Mouse (Mus musculus) hindbrain, embryonic 15.5 days (tissue): ENCODE data around the gene Mip. TPM values are rescaled to one million over a fixed set of nuclear protein-coding genes. Genes with fewer than 3 reads are reported as not detected.
A peak's percentile ranks its signal among the peaks of the same experiment; 100 is the strongest.
"Not testable (repeated sequence)": the region's sequence is repeated elsewhere in the genome, so short reads cannot be mapped to it uniquely, and the experiment has no call there.

ENCODE experiments used
- ATAC-seq: fragments of 200-750 bp; cut with Nextera tagmentation; 2 replicates; pipeline ENCODE4 v1.8.0; 2017; ENCODE audit warnings: low read depth, moderate number of reproducible peaks, moderate TSS enrichment; ENCODE audit not compliant: low FRiP score
- H3K27ac ChIP-seq: fragments of 300-500 bp; sonication (generic); replicated peaks from 2 replicates; pipeline ENCODE4 v1.5.1; 2015; ENCODE audit warnings: mild to moderate bottlenecking, inconsistent platforms
- H3K27me3 ChIP-seq: fragments of 300-500 bp; sonication (generic); 2 replicates; pipeline ENCODE4 v1.6.1; 2015; ENCODE audit warnings: control low read depth, inconsistent platforms
- H3K36me3 ChIP-seq: fragments of 300-500 bp; sonication (generic); 2 replicates; pipeline ENCODE4 v1.6.1; 2015; ENCODE audit warnings: control low read depth, inconsistent platforms
- H3K4me1 ChIP-seq: fragments of 300-500 bp; sonication (generic); replicated peaks from 2 replicates; pipeline ENCODE4 v1.6.1; 2015; ENCODE audit warnings: control low read depth, inconsistent platforms
- H3K4me2 ChIP-seq: fragments of 300-500 bp; sonication (generic); 2 replicates; pipeline ENCODE4 v1.6.1; 2015; ENCODE audit warnings: moderate library complexity, mild to moderate bottlenecking, inconsistent platforms
- H3K4me3 ChIP-seq: fragments of 300-500 bp; sonication (generic); 2 replicates; pipeline ENCODE4 v1.5.1; 2015; ENCODE audit warnings: mild to moderate bottlenecking, inconsistent platforms
- H3K9ac ChIP-seq: fragments of 300-500 bp; sonication (generic); 2 replicates; pipeline ENCODE4 v1.6.1; 2015; ENCODE audit warnings: inconsistent platforms
- H3K9me3 ChIP-seq: fragments of 300-500 bp; sonication (generic); 2 replicates; pipeline ENCODE4 v1.6.1; 2016; ENCODE audit warnings: control low read depth, inconsistent platforms
- WGBS: fragments of 180-500 bp; shearing (Covaris S2); methylation state at CpG from one replicate; pipeline ENCODE4 v1.1.7; 2015; 5-methylcytosine and 5-hydroxymethylcytosine counted together
- polyA plus RNA-seq: library from polyadenylated mRNA; unstranded; fragments of >200 nt; fragmentation: Nextera tagmentation; extraction: Ambion mirVana; gene quantifications from 2 replicates; pipeline ENCODE4 v1.2.1, GENCODE M21; 2015

Mip gene
- polyA plus RNA-seq, 1 experiment from 2014 or later: not detected

DNA sequence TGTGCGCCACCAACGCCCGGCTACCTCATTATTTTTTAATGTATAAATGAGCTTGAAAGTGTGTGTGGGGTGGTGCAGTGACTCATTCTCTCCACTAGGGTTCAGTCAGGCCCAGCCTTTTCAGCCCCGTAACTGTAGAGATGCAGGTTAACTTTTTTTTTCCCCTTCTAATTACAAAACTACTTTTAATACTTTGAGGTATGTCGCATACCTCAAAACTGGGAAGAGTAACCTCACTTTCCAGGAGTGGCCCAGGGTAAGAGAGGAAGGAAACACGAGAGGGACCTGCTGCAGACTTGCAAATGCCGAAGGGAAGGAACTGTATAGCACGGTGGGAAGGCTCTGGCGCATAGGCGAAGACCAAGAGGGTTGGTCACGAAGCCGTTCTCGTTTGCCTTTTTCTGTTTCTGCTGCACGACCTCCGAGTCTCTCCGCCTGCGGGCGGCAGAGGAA is 12.7 kb upstream of the Mip start:
- Histone ChIP-seq H3K27me3 (0 out of 2 replicates have a peak, but pooled peaks cover 3% of the 10 kb centered on the region), H3K4me3 (peak overlapping the region; percentile 27), H3K4me1 (peaks cover 17% of the 10 kb centered on the region), H3K9ac (peak overlapping the region; percentile 14; the same call in 1 of the 2 replicates), H3K27ac (no peak overlapping the region), H3K4me2 (peak overlapping the region; percentile 52), H3K9me3 (no peaks in the 10 kb centered on the region), H3K36me3 (no peaks in the 10 kb centered on the region)
- 2% methylated on average over 18 of the region's 18 CpGs for WGBS
- no peak for ATAC-seq

DNA sequence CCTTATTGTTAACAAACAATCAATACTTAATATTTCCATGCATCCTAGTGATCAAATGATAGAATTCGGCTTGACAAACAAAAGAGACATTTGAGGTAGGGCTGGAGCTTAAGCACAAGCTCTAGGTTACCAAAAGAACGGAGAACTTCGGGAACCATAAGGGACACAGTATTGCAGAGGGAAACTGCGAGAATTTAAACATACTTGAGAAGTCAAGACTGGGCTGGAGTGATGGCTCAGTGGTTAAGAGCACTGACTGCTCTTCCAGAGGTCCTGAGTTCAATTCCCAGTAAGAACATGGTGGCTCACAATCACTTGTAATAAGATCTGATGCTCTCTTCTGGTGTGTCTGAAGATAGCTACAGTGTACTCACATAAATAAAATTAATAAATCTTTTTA is 11.5 kb upstream of the Mip start:
- peaks cover 17% of the 10 kb centered on the region for H3K4me1 ChIP-seq
- not testable (repeated sequence) for H3K4me2 ChIP-seq

GRCm38 (mm10) chr10:128214981-128215380 is 10.7 kb upstream of the Mip start:
- Histone ChIP-seq H3K4me2 (no peak overlapping the region), H3K4me3 (no peak overlapping the region), H3K36me3 (no peaks in the 10 kb centered on the region), H3K9me3 (no peaks in the 10 kb centered on the region), H3K9ac (no peak overlapping the region), H3K27me3 (0 out of 2 replicates have a peak, but pooled peaks cover 3% of the 10 kb centered on the region), H3K27ac (no peak overlapping the region), H3K4me1 (peaks cover 17% of the 10 kb centered on the region)
- 87% methylated on average over 5 of the region's 5 CpGs for WGBS
- ATAC-seq: no peak

More for the DNA sequence above, 11.5 kb upstream of the Mip start:
- H3K27ac ChIP-seq, H3K36me3 ChIP-seq, H3K9me3 ChIP-seq, H3K9ac ChIP-seq, ATAC-seq, H3K27me3 ChIP-seq, H3K4me3 ChIP-seq: not testable (repeated sequence)
- 93% methylated on average over 4 of the region's 4 CpGs for WGBS

GRCm38 (mm10) chr10:128218387-128219117 is 7.1 kb upstream of the Mip start:
- no peak overlapping the region for H3K27ac ChIP-seq
- ATAC-seq: no peak
- H3K36me3 ChIP-seq: no peaks in the 10 kb centered on the region
- H3K27me3 ChIP-seq: 0 out of 2 replicates have a peak, but pooled peaks cover 3% of the 10 kb centered on the region
- no peaks in the 10 kb centered on the region for H3K9me3 ChIP-seq
- no peak overlapping the region for H3K9ac ChIP-seq
- no peaks in the 10 kb centered on the region for H3K4me1 ChIP-seq
- WGBS: 95% methylated on average over 18 of the region's 18 CpGs
- no peak overlapping the region for H3K4me3 ChIP-seq
- no peak overlapping the region for H3K4me2 ChIP-seq

GRCm38 (mm10) chr10:128221533-128222286 is 3.9 kb upstream of the Mip start:
- H3K9ac ChIP-seq: no peak overlapping the region
- no peaks in the 10 kb centered on the region for H3K4me1 ChIP-seq
- H3K9me3 ChIP-seq: no peaks in the 10 kb centered on the region
- no peak for ATAC-seq
- WGBS: 62% methylated on average over 16 of the region's 16 CpGs
- no peak overlapping the region for H3K4me3 ChIP-seq
- no peaks in the 10 kb centered on the region for H3K36me3 ChIP-seq
- no peaks in the 10 kb centered on the region for H3K27me3 ChIP-seq
- H3K27ac ChIP-seq: no peak overlapping the region
- H3K4me2 ChIP-seq: no peak overlapping the region

- Histone ChIP-seq H3K36me3 (no peaks in the 10 kb centered on the region), H3K9me3 (no peaks in the 10 kb centered on the region), H3K4me2 (no peak overlapping the region), H3K4me3 (no peak overlapping the region), H3K27me3 (no peaks in the 10 kb centered on the region), H3K4me1 (no peaks in the 10 kb centered on the region), H3K27ac (no peak overlapping the region), H3K9ac (no peak overlapping the region)
- ATAC-seq: no peak
- WGBS: 55% methylated on average over 5 of the region's 5 CpGs
Observed at GRCm38 (mm10) chr10:128225064-128225463, 574 bp upstream of the Mip start.

DNA sequence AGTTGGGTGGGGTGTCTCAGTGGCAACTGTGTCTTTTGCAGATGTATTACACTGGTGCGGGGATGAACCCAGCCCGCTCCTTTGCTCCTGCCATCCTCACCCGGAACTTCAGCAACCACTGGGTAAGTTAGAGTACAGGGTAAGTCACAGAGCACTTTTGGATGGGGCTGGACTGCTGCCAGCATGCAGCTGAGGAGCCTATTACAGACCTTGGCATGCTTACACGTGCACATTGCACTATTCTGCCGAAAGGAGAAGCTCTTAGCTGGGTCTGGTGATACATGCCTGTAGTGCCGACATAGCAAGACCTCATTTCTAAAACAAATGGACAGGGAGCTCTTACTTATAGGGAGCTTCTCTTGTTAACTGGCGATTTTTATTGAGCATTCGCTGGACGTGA is 2.0 kb downstream of the Mip start:
- Histone ChIP-seq H3K4me2 (no peak overlapping the region), H3K4me3 (no peak overlapping the region), H3K4me1 (peaks cover 6% of the 10 kb centered on the region), H3K27ac (no peak overlapping the region), H3K36me3 (no peaks in the 10 kb centered on the region), H3K9ac (no peak overlapping the region), H3K27me3 (no peaks in the 10 kb centered on the region), H3K9me3 (no peaks in the 10 kb centered on the region)
- no peak for ATAC-seq
- 87% methylated on average over 9 of the region's 9 CpGs for WGBS

DNA sequence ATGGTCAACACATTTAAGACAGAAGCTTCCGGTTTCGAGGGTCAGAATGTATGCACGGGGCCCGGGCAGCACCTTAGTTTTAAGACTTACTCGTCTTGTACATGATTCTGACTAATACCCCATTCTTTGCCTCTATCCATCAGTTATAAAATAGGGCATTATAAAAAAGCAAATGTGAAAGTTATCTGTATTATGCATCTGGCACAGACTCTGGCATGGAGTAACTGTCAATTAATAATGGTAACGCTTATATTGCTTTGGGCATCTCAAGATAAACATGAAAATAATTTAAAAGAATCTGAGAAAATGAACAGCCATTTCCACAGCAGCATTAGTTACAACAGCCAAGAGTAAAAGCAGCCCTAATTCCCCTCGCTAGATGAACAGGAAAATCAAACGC is 2.4 kb downstream of the Mip start:
- no peaks in the 10 kb centered on the region for H3K27me3 ChIP-seq

DNA sequence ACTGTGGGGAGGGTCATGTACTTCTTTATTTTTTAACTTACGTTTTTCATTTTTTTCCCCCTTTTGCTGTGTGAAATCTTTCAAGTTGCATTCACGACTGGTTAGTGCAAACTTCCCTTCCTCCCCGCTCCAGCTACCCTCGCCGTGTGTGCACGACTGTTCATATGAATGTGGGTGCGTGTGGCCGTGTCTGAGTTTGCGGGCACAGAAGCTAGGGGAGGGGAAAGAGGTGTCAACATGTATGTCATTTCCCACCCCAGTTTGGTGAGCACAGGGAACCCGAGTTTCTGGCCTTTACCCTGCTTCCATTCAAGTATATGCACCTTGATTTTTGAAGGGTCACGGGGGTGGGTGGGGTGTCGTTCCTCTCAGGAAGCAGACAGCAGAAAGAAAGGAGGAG is 4.9 kb downstream of the Mip start:
- ATAC-seq: no peak
- no peaks in the 10 kb centered on the region for H3K27me3 ChIP-seq
- H3K9ac ChIP-seq: no peak overlapping the region
- H3K27ac ChIP-seq: no peak overlapping the region
- no peak overlapping the region for H3K4me2 ChIP-seq
- H3K4me1 ChIP-seq: peaks cover 12% of the 10 kb centered on the region
- 81% methylated on average over 12 of the region's 12 CpGs for WGBS
- no peaks in the 10 kb centered on the region for H3K36me3 ChIP-seq
- no peaks in the 10 kb centered on the region for H3K9me3 ChIP-seq
- no peak overlapping the region for H3K4me3 ChIP-seq

More for the DNA sequence above, 2.4 kb downstream of the Mip start:
- H3K4me1 ChIP-seq: peaks cover 11% of the 10 kb centered on the region
- H3K9ac ChIP-seq: no peak overlapping the region
- H3K4me2 ChIP-seq: no peak overlapping the region
- 93% methylated on average over 8 of the region's 8 CpGs for WGBS
- H3K9me3 ChIP-seq: no peaks in the 10 kb centered on the region
- no peak overlapping the region for H3K4me3 ChIP-seq
- H3K36me3 ChIP-seq: no peaks in the 10 kb centered on the region
- no peak for ATAC-seq
- no peak overlapping the region for H3K27ac ChIP-seq

GRCm38 (mm10) chr10:128231146-128231545 is 5.5 kb downstream of the Mip start:
- WGBS: 19% methylated on average over 5 of the region's 5 CpGs
- 0 out of 2 replicates have a peak overlapping the region, but pooled peaks have one; percentile 71 for H3K9ac ChIP-seq

GRCm38 (mm10) chr10:128231697-128232419 is 6.2 kb downstream of the Mip start, which contains the start of gene Timeless:
Gene Timeless, plus strand, starts transcription at chr10:128232065.
- Histone ChIP-seq H3K9me3 (no peaks in the 10 kb centered on the region), H3K27ac (peak within 1 kb of the TSS; percentile 94), H3K9ac (peak within 1 kb of the TSS; percentile 71), H3K4me2 (peak within 1 kb of the TSS; percentile 61), H3K4me3 (peak within 1 kb of the TSS; percentile 76), H3K4me1 (peaks cover 12% of the 10 kb centered on the region), H3K27me3 (no peaks in the 10 kb centered on the region), H3K36me3 (no peaks in the 10 kb centered on the region)
- ATAC-seq: peak; percentile 94
- WGBS: under 1% methylated on average over 57 of the region's 58 CpGs

More at GRCm38 (mm10) chr10:128231146-128231545, 5.5 kb downstream of the Mip start:
- H3K27ac ChIP-seq: peak overlapping the region; percentile 94; the same call in 1 of the 2 replicates
- H3K4me3 ChIP-seq: peak overlapping the region; percentile 76
- peaks cover 12% of the 10 kb centered on the region for H3K4me1 ChIP-seq
- peak overlapping the region; percentile 61 for H3K4me2 ChIP-seq
- H3K9me3 ChIP-seq: no peaks in the 10 kb centered on the region
- no peaks in the 10 kb centered on the region for H3K36me3 ChIP-seq
- no peaks in the 10 kb centered on the region for H3K27me3 ChIP-seq
- no peak for ATAC-seq
